Mouse (Mus musculus) liver, adult 10 weeks (tissue): Measurements from ENCODE around the gene Igbp1. TPM values are rescaled to one million over a fixed set of nuclear protein-coding genes. Genes with fewer than 3 reads are reported as not detected.

ENCODE experiments used
- polyA plus RNA-seq: library from polyadenylated mRNA; stranded (reverse); fragments of 350-450 nt; fragmentation: Illumina TruSeq; extraction: RNeasy Lipid Tissue Mini Kit (QIAGEN cat#74804); gene quantifications from one replicate; pipeline ENCODE4 v1.2.3, GENCODE M21; 2014; ENCODE audit warnings: low read depth, low replicate concordance

Igbp1 gene
- polyA plus RNA-seq, result 59.4 TPM

DNA sequence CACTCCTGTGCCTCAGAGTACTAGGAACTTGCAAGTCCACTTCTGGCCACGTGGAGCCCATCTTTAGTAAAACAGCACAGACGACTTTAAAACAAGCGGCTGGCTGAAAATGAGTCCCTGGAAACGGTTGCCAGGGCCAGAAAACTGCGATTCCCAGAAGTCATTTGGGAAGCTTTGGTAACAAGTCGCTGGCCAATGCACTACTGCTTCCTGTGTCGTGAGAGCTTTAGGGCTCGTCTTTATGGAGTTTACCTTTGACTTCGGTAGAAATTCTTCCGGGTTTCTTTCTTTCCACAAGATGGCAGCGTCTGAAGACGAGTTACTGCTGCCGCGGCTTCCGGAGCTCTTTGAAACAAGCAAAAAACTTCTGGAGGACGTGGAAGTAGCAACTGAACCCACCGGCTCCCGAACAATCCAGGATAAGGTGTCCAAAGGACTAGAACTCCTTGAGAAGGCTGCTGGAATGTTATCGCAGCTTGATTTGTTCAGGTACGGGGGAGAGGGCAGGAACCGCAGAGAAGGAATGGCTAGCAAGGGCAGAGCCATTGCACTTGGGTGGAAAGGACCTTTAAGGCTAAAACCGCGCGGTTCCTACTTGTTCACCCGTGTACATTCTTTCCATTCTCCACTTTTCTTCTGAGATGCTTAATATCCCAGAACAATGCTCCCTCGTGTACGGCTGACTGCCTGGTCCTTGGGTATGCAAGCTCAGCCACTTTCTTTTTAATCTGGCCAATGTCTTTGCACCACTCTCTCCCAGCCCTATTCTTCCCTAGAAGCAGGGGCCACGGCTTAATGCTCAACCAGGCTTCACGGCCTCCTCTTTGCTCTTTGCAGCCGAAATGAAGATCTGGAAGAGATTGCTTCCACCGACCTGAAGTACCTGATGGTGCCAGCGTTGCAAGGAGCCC is at the start of gene Igbp1:
Gene Igbp1 (plus strand): TSS at position 224 of the 911 bp plus-strand sequence.

GRCm38 (mm10) chrX:100524471-100524870 is 30.4 kb downstream of the Igbp1 start, which contains the start of gene Dgat2l6:
Gene Dgat2l6, plus strand, starts transcription at chrX:100524838.

Other genes with a start within 250 kb of the Igbp1 start
- not detected for gene Otud6a, start 65.3 kb upstream of the Igbp1 start, polyA plus RNA-seq
- 0.58 TPM for gene Awat2, start 51.6 kb upstream of the Igbp1 start, polyA plus RNA-seq
- not detected for gene Dgat2l6, start 30.5 kb downstream of the Igbp1 start, polyA plus RNA-seq
- not detected for gene Awat1, start 78.0 kb downstream of the Igbp1 start, polyA plus RNA-seq
- gene P2ry4, start 100.6 kb downstream of the Igbp1 start, polyA plus RNA-seq, result 7.3 TPM
- not detected for gene Arr3, start 111.2 kb downstream of the Igbp1 start, polyA plus RNA-seq
- 0.11 TPM for gene Kif4, start 131.4 kb downstream of the Igbp1 start, polyA plus RNA-seq
- gene Pdzd11, start 132.3 kb downstream of the Igbp1 start, polyA plus RNA-seq, result 36.3 TPM
- gene Gdpd2, start 235.6 kb downstream of the Igbp1 start, polyA plus RNA-seq, result not detected